Mouse (Mus musculus) frontal cortex, postnatal 14 days (tissue): ENCODE data around the gene Trmt10b.

Source experiments
- DNase-seq, 2 experiments: peaks; one replicate each; pipeline ENCODE4 v3.0.0; 2022; ENCODE audit warnings: low spot score in 2 of 2

Gene Trmt10b

GRCm38 (mm10) chr4:45296662-45297564 is at the start of gene Trmt10b:
Gene Trmt10b (plus strand): TSS chr4:45297127.
- DNase-seq: peak; percentile 46 to 50

GRCm38 (mm10) chr4:45251265-45251664 is 45.7 kb upstream of the Trmt10b start:
- DNase-seq: no peak

GRCm38 (mm10) chr4:45252861-45253262 is 44.1 kb upstream of the Trmt10b start:
- DNase-seq: peak in 1 of 2 experiments; percentile 20

- DNase-seq: peak; percentile 16 to 17
These were observed 42.9 kb upstream of the Trmt10b start for GRCm38 (mm10) chr4:45253839-45254601.

GRCm38 (mm10) chr4:45259232-45259832 is 37.6 kb upstream of the Trmt10b start:
- DNase-seq: no peak

GRCm38 (mm10) chr4:45261551-45261950 is 35.4 kb upstream of the Trmt10b start:
- no peak for DNase-seq

- DNase-seq: no peak
These were observed 29.0 kb upstream of the Trmt10b start for GRCm38 (mm10) chr4:45267883-45268282.

GRCm38 (mm10) chr4:45271041-45271452 is 25.9 kb upstream of the Trmt10b start:
- DNase-seq: peak; percentile 36 to 61

GRCm38 (mm10) chr4:45275770-45276169 is 21.2 kb upstream of the Trmt10b start:
- DNase-seq: no peak

- DNase-seq: no peak
These were observed 17.6 kb upstream of the Trmt10b start for GRCm38 (mm10) chr4:45279292-45279691.

- DNase-seq: peak in 1 of 2 experiments; percentile 47
These were observed 16.9 kb upstream of the Trmt10b start for GRCm38 (mm10) chr4:45279981-45280548.

GRCm38 (mm10) chr4:45286318-45286717 is 10.6 kb upstream of the Trmt10b start:
- no peak for DNase-seq

GRCm38 (mm10) chr4:45287906-45288305 is 9.0 kb upstream of the Trmt10b start:
- no peak for DNase-seq

GRCm38 (mm10) chr4:45305536-45305935 is 8.6 kb downstream of the Trmt10b start:
- DNase-seq: no peak

- no peak for DNase-seq
These were observed 11.1 kb downstream of the Trmt10b start for GRCm38 (mm10) chr4:45308046-45308445.

- no peak for DNase-seq
These were observed 11.7 kb downstream of the Trmt10b start for GRCm38 (mm10) chr4:45308606-45309005.

GRCm38 (mm10) chr4:45311056-45311455 is 14.1 kb downstream of the Trmt10b start:
- no peak for DNase-seq

GRCm38 (mm10) chr4:45320159-45320816 is 23.4 kb downstream of the Trmt10b start:
- DNase-seq: peak; percentile 68 to 73

- DNase-seq: no peak
These were observed 34.2 kb downstream of the Trmt10b start for GRCm38 (mm10) chr4:45331139-45331538.

GRCm38 (mm10) chr4:45332466-45332865 is 35.5 kb downstream of the Trmt10b start:
- no peak for DNase-seq

GRCm38 (mm10) chr4:45341226-45341625 is 44.3 kb downstream of the Trmt10b start:
- no peak for DNase-seq
